Mouse (Mus musculus): ENCODE measurements at regions not wholly inside any gene's neighbourhood (a gene's known extent, or its start where the extent isn't known, plus 50 kb on each side); places are given as distances from the start of the nearest gene placed in this dataset.

GRCm38 (mm10) chr8:10825192-10825926 lies 182.9 kb downstream of the Irs2 start:
- DNase-seq (ENCODE audit: low read depth): no peak

- DNase-seq (ENCODE audit: low read depth): no peak
Measured at GRCm38 (mm10) chr8:10821901-10822300, 186.4 kb downstream of the Irs2 start.

- DNase-seq (ENCODE audit: low read depth): no peak
Measured at GRCm38 (mm10) chr8:10814499-10814898, 193.8 kb downstream of the Irs2 start.

- no peak for DNase-seq (ENCODE audit: low read depth)
Measured at GRCm38 (mm10) chr8:10812060-10812670, 196.1 kb downstream of the Irs2 start.

- DNase-seq (ENCODE audit: low read depth): no peak
Measured at GRCm38 (mm10) chr8:10807040-10807439, 201.2 kb downstream of the Irs2 start.

GRCm38 (mm10) chr8:10805405-10806151 lies 202.7 kb downstream of the Irs2 start:
- DNase-seq (ENCODE audit: low read depth): no peak

GRCm38 (mm10) chr8:10804974-10805373 lies 203.3 kb downstream of the Irs2 start:
- DNase-seq (ENCODE audit: low read depth): no peak

- no peak for DNase-seq (ENCODE audit: low read depth)
Measured at GRCm38 (mm10) chr8:10802003-10802402, 206.3 kb downstream of the Irs2 start.

- no peak for DNase-seq (ENCODE audit: low read depth)
Measured at GRCm38 (mm10) chr8:10801580-10801979, 206.7 kb downstream of the Irs2 start.

- DNase-seq (ENCODE audit: low read depth): no peak
Measured at GRCm38 (mm10) chr8:10798444-10798843, 209.8 kb downstream of the Irs2 start.

- no peak for DNase-seq (ENCODE audit: low read depth)
Measured at GRCm38 (mm10) chr8:10794367-10795189, 213.7 kb downstream of the Irs2 start.

- DNase-seq (ENCODE audit: low read depth): no peak
Measured at GRCm38 (mm10) chr8:10793670-10794366, 214.4 kb downstream of the Irs2 start.

GRCm38 (mm10) chr8:10788496-10789200 lies 219.6 kb downstream of the Irs2 start:
- no peak for DNase-seq (ENCODE audit: low read depth)

- DNase-seq (ENCODE audit: low read depth): no peak
Measured at GRCm38 (mm10) chr8:10785801-10786200, 222.5 kb downstream of the Irs2 start.

- no peak for DNase-seq (ENCODE audit: low read depth)
Measured at GRCm38 (mm10) chr8:10785311-10785710, 222.9 kb downstream of the Irs2 start.

GRCm38 (mm10) chr8:10784481-10784880 lies 223.8 kb downstream of the Irs2 start:
- DNase-seq (ENCODE audit: low read depth): no peak

GRCm38 (mm10) chr8:10781860-10782259 lies 226.4 kb downstream of the Irs2 start:
- DNase-seq (ENCODE audit: low read depth): no peak

GRCm38 (mm10) chr8:10779636-10780035 lies 228.6 kb downstream of the Irs2 start:
- DNase-seq (ENCODE audit: low read depth): no peak

- no peak for DNase-seq (ENCODE audit: low read depth)
Measured at GRCm38 (mm10) chr8:10775202-10776010, 232.9 kb downstream of the Irs2 start.

- DNase-seq (ENCODE audit: low read depth): no peak
Measured at GRCm38 (mm10) chr8:10774778-10775177, 233.5 kb downstream of the Irs2 start.

Data from 416B (cell line).